Mouse (Mus musculus): ENCODE results near the gene Olfr1318.

DNA sequence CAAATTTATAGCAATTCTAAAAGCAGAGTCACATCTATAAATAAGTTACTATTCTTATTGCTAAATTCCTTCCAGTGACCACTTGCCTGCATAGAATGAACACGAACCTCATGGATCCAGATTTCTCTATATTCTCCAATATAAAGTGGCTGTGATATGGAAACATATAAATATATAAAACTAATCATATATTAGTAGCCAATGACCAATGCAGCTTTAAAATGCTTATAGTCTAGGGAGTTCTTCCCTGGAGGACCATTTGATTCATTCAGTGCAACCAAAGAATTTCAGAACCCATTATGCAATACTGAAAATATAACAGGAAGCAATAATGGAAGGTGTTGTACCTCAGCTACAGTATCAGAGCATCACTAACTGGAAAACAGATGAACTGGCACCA, 38.7 kb upstream of the Olfr1318 start, which contains the start of gene Olfr1315-ps1:
- TF ChIP-seq CEBPB (IDR thresholded peaks at IDR 0.05; ENCODE audit: insufficient read depth, poor library complexity, severe bottlenecking) (no peak), POLR2A (IDR thresholded peaks at IDR 0.05; ENCODE audit: insufficient read length, low read depth) (no peak), POLR2AphosphoS2 (IDR thresholded peaks at IDR 0.05; ENCODE audit: insufficient read length, low read depth) (no peak), E2F4 (IDR thresholded peaks at IDR 0.05; ENCODE audit: insufficient read depth) (no peak), MAX (IDR thresholded peaks at IDR 0.05; ENCODE audit: low read depth) (no peak), USF1 (IDR thresholded peaks at IDR 0.05; ENCODE audit: low read depth) (no peak), MYOD1 (IDR thresholded peaks at IDR 0.05; ENCODE audit: control insufficient read depth in 1 of 3, insufficient read length in 2 of 3, low read depth in 2 of 3) (no peak), TCF12 (IDR thresholded peaks at IDR 0.05; ENCODE audit: insufficient read depth, poor library complexity, severe bottlenecking) (no peak), MYOG (IDR thresholded peaks at IDR 0.05; ENCODE audit: control insufficient read depth in 1 of 3, insufficient read depth in 1 of 3, insufficient read length in 2 of 3, low read depth in 2 of 3) (no peak), REST (IDR thresholded peaks at IDR 0.05; ENCODE audit: insufficient read depth, insufficient read length) (no peak), SRF (IDR thresholded peaks at IDR 0.05; ENCODE audit: control insufficient read depth, insufficient read length, low read depth) (no peak)

All from myocyte (in vitro differentiated cells).